Mouse (Mus musculus) lung, embryonic 14.5 days (tissue): ENCODE results near the gene Lypla2. TPM values are rescaled to one million over a fixed set of nuclear protein-coding genes. Genes with fewer than 3 reads are reported as not detected.

ENCODE experiments used
- ATAC-seq: fragments of 200-750 bp; cut with Nextera tagmentation; 2 replicates; pipeline ENCODE4 v1.8.0; 2017; ENCODE audit warnings: mild to moderate bottlenecking, moderate TSS enrichment, moderate library complexity; ENCODE audit not compliant: insufficient read depth
- DNase-seq: peaks from one replicate; pipeline ENCODE4 v3.0.0-alpha.2; 2015
- H3K27ac ChIP-seq: fragments of 300-500 bp; sonication (generic); 2 replicates; pipeline ENCODE4 v1.5.1; 2014; ENCODE audit warnings: low read depth, mild to moderate bottlenecking, moderate library complexity
- H3K27me3 ChIP-seq: fragments of 300-500 bp; sonication (generic); 2 replicates; pipeline ENCODE4 v1.6.1; 2014; ENCODE audit warnings: low read length, control low read depth; ENCODE audit not compliant: insufficient read depth
- H3K36me3 ChIP-seq: fragments of 300-500 bp; sonication (generic); 2 replicates; pipeline ENCODE4 v1.6.1; 2014; ENCODE audit warnings: control low read depth; ENCODE audit not compliant: insufficient read depth
- H3K4me1 ChIP-seq: fragments of 300-500 bp; sonication (generic); 2 replicates; pipeline ENCODE4 v1.6.1; 2014; ENCODE audit warnings: antibody characterized with exemption, control low read depth; ENCODE audit not compliant: insufficient read depth
- H3K4me2 ChIP-seq: fragments of 300-500 bp; sonication (generic); 2 replicates; pipeline ENCODE4 v1.6.1; 2014; ENCODE audit warnings: mild to moderate bottlenecking
- H3K4me3 ChIP-seq: fragments of 300-500 bp; sonication (generic); 2 replicates; pipeline ENCODE4 v1.5.1; 2014; ENCODE audit warnings: low read depth, low read length
- H3K9ac ChIP-seq: fragments of 300-500 bp; sonication (generic); 2 replicates; pipeline ENCODE4 v1.6.1; 2014
- H3K9me3 ChIP-seq: fragments of 300-500 bp; sonication (generic); 2 replicates; pipeline ENCODE4 v1.6.1; 2016; ENCODE audit warnings: low read depth, low read length, control low read depth
- CTCF ChIP-seq: IDR thresholded peaks from 2 replicates; pipeline ENCODE4 v1.5.1; 2016; ENCODE audit warnings: antibody characterized with exemption, low read depth
- WGBS: fragments of 180-500 bp; shearing (Covaris S2); extraction: QIAGEN DNeasy Blood & Tissue Kit; methylation state at CpG from one replicate; pipeline ENCODE4 v1.1.7; 2014; 5-methylcytosine and 5-hydroxymethylcytosine counted together
- polyA plus RNA-seq: library from polyadenylated mRNA; unstranded; fragments of >200 nt; fragmentation: Nextera tagmentation; extraction: Ambion mirVana; gene quantifications from 2 replicates; pipeline ENCODE4 v1.2.1, GENCODE M21; 2014

Lypla2 gene
- polyA plus RNA-seq, 1 experiment from 2014 or later: 132 TPM

DNA sequence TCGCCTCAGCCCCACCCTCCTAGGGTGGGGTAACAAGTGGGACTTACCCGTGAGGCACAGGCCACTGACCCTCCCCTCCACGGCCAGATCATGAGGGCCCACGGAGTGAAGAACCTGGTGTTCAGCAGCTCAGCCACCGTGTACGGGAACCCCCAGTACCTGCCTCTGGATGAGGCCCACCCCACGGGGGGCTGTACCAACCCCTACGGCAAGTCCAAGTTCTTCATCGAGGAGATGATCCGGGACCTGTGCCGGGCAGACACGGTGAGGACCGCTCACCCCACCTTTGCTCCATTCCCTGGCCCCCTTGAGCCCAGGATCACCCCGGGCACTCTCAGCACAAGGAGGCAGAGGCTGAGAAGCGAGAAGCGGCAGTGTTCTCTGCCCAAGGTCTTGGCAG is 6.1 kb downstream of the Lypla2 start:
- no peak overlapping the region for H3K9ac ChIP-seq
- ATAC-seq: no peak
- no peak for TF ChIP-seq CTCF
- H3K4me1 ChIP-seq: 0 out of 2 replicates have a peak, but pooled peaks cover 3% of the 10 kb centered on the region
- H3K27me3 ChIP-seq: no peaks in the 10 kb centered on the region
- WGBS: 89% methylated on average over 16 of the region's 16 CpGs
- no peaks in the 10 kb centered on the region for H3K9me3 ChIP-seq
- H3K36me3 ChIP-seq: peaks cover 63% of the 10 kb centered on the region
- H3K4me2 ChIP-seq: no peak overlapping the region
- no peak for DNase-seq
- no peak overlapping the region for H3K4me3 ChIP-seq
- H3K27ac ChIP-seq: no peak overlapping the region

GRCm38 (mm10) chr4:135965113-135965512 is 7.3 kb downstream of the Lypla2 start:
- TF ChIP-seq CTCF: no peak
- peak overlapping the region; percentile 96 for H3K4me2 ChIP-seq
- no peaks in the 10 kb centered on the region for H3K9me3 ChIP-seq
- no peak overlapping the region for H3K27ac ChIP-seq
- 0 out of 2 replicates have a peak, but pooled peaks cover 3% of the 10 kb centered on the region for H3K4me1 ChIP-seq
- 80% methylated on average over 9 of the region's 9 CpGs for WGBS
- no peaks in the 10 kb centered on the region for H3K27me3 ChIP-seq
- ATAC-seq (no peak), DNase-seq (no peak)
- no peak overlapping the region for H3K4me3 ChIP-seq
- H3K9ac ChIP-seq: no peak overlapping the region
- peaks cover 62% of the 10 kb centered on the region for H3K36me3 ChIP-seq

DNA sequence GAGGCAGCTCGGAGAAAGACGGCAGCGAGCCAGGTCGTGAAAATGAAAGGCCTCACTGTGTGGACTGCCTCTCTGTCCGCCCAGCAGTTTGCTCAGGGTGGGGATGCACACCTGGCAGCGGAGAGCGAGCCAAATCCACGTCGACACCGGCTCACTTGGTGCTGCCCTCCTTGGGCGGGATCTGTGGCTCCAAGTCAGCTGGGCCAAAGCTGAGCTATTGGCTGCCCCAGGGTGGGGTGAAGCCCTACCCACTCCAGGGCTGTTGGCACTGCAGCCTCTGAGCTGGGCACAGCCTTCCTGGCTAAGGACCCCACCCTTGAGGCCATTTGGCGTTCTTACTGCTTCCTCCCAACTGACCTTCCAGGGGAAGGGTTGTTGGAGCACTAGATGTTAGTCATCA is 8.0 kb downstream of the Lypla2 start:
- peak overlapping the region; percentile 76 for H3K4me3 ChIP-seq
- peaks cover 59% of the 10 kb centered on the region for H3K36me3 ChIP-seq
- TF ChIP-seq CTCF: no peak; the same call in 1 of the 2 replicates
- no peaks in the 10 kb centered on the region for H3K9me3 ChIP-seq
- 2% methylated on average over 12 of the region's 12 CpGs for WGBS
- no peaks in the 10 kb centered on the region for H3K27me3 ChIP-seq
- H3K4me1 ChIP-seq: 0 out of 2 replicates have a peak, but pooled peaks cover 3% of the 10 kb centered on the region
- H3K4me2 ChIP-seq: peak overlapping the region; percentile 96
- DNase-seq (peak; percentile 52), ATAC-seq (0 out of 2 replicates have a peak, but pooled peaks have one; percentile 3)
- H3K27ac ChIP-seq: peak overlapping the region; percentile 32; the same call in 1 of the 2 replicates
- peak overlapping the region; percentile 78 for H3K9ac ChIP-seq

DNA sequence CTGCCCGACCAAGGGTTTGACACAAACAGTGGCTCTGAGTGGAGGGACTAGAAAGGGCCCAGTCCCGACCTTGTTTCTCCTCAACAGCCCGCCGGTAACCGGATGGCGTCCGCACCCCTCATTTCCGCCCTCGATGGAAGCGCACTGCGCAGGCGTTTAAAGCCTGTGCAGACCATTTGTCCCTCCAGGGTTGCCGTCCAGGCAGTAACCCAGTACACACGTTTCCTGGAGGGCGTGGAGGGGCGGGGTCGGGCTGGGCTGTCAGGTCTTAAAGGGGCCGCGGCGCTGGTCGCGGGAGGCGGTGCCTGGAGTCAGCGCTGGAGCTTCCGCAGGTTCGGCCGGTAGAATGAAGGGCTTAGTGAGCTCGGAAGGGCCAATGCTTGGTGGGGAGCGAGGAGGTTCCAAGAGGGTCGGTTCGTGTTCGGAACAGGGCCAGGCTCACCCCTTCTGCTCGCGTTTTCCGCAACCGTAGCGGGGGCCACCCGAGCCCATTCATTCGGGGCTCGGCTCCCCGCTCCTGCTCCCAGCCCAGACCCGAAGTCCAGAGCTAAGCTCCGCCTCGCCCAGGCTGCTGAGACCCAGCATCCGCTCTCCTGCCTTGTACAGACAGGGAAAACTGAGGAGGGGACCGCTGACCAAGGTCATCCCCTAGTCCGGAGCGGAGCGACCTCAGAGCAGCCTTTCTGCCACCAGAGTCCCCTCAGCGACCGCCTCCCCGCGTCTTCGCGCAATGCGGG is 8.8 kb downstream of the Lypla2 start, which contains the start of gene Gale:
Gene Gale, plus strand, starts transcription at position 271 of the 737 bp plus-strand sequence.
- ATAC-seq: peak; percentile 94
- peak within 1 kb of the TSS; percentile 96 for H3K4me2 ChIP-seq
- H3K9me3 ChIP-seq: no peaks in the 10 kb centered on the region
- H3K9ac ChIP-seq: peak within 1 kb of the TSS; percentile 78
- WGBS: under 1% methylated on average over 56 of the region's 56 CpGs
- H3K27me3 ChIP-seq: no peaks in the 10 kb centered on the region
- H3K4me1 ChIP-seq: 0 out of 2 replicates have a peak, but pooled peaks cover 3% of the 10 kb centered on the region
- peak within 1 kb of the TSS; percentile 76 for H3K4me3 ChIP-seq
- peak; percentile 98 for DNase-seq
- TF ChIP-seq CTCF: no peak
- peaks cover 57% of the 10 kb centered on the region for H3K36me3 ChIP-seq
- peak within 1 kb of the TSS; percentile 91 for H3K27ac ChIP-seq

- H3K4me1 ChIP-seq: 0 out of 2 replicates have a peak, but pooled peaks cover 3% of the 10 kb centered on the region
- H3K9me3 ChIP-seq: no peaks in the 10 kb centered on the region
- H3K36me3 ChIP-seq: peaks cover 56% of the 10 kb centered on the region
- H3K27me3 ChIP-seq: no peaks in the 10 kb centered on the region
- 5% methylated on average over 15 of the region's 15 CpGs for WGBS
- peak overlapping the region; percentile 91 for H3K27ac ChIP-seq
- no peak for TF ChIP-seq CTCF
- peak overlapping the region; percentile 76 for H3K4me3 ChIP-seq
- H3K9ac ChIP-seq: peak overlapping the region; percentile 78
- peak overlapping the region; percentile 96 for H3K4me2 ChIP-seq
- DNase-seq: peak; percentile 43
- peak; percentile 5; the same call in 1 of the 2 replicates for ATAC-seq
Measured at GRCm38 (mm10) chr4:135962946-135963345, 9.5 kb downstream of the Lypla2 start.

DNA sequence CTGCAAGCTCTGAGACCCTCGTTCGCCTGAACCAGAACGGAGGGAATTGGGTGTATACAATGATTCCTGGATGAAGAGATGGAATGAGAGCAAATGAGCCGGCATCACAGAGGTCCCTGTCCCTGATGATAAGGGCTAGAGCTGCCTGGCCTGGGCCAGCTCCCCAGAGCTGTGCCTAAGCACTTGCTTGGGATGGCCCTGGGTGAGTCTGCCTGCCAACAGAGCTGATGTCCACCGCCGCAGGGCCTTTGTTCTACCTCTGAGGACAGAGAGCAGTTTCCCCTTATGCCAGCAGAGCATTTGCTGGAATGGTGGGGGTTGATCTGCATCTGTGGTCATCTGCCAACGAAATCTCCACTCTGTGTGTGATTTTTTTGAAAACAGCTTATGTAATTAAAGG is 10.2 kb downstream of the Lypla2 start:
- TF ChIP-seq CTCF: no peak
- ATAC-seq: no peak
- Histone ChIP-seq H3K36me3 (peaks cover 56% of the 10 kb centered on the region), H3K27ac (no peak overlapping the region), H3K4me2 (no peak overlapping the region), H3K9ac (peak overlapping the region; percentile 4; the same call in 1 of the 2 replicates), H3K4me3 (no peak overlapping the region), H3K9me3 (no peaks in the 10 kb centered on the region), H3K27me3 (no peaks in the 10 kb centered on the region), H3K4me1 (0 out of 2 replicates have a peak, but pooled peaks cover 3% of the 10 kb centered on the region)
- WGBS: 85% methylated on average over 7 of the region's 7 CpGs
- no peak for DNase-seq

DNA sequence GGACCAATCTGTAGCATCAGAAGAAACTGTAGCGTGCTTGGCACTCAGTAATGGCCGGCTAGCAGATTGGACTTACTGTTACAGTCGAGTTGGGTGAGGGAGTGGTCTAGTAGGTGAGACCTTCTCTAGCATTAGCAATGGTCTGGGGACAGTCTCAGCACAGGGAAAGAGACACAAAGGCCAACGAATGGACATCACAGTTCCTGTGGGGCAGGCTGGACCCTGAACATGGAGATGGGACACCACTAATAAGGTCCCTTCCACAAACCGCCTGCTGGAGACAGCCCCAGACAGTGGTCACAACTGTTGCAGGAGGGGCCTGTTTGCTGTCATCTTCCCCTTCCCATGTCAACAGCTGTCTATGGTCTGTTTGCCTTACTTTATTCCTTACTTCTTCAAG is 10.7 kb downstream of the Lypla2 start:
- Histone ChIP-seq H3K4me1 (0 out of 2 replicates have a peak, but pooled peaks cover 3% of the 10 kb centered on the region), H3K27ac (no peak overlapping the region), H3K4me2 (no peak overlapping the region), H3K27me3 (no peaks in the 10 kb centered on the region), H3K36me3 (peaks cover 52% of the 10 kb centered on the region), H3K9me3 (no peaks in the 10 kb centered on the region), H3K9ac (no peak overlapping the region), H3K4me3 (no peak overlapping the region)
- 90% methylated on average over 5 of the region's 5 CpGs for WGBS
- TF ChIP-seq CTCF: no peak
- DNase-seq (no peak), ATAC-seq (no peak)
